Mouse (Mus musculus): ENCODE data around the gene Ins2. TPM values are rescaled to one million over a fixed set of nuclear protein-coding genes. Genes with fewer than 3 reads are reported as not detected.

The Ins2 gene
- total and polyA plus RNA-seq, 3 experiments: not detected

- Histone ChIP-seq H3K79me2 (ENCODE audit: control insufficient read depth, insufficient read depth, low read length, poor library complexity) (no peaks in the 10 kb centered on the region), H3K27me3 (ENCODE audit: control insufficient read depth in 1 of 2, insufficient read depth in 2 of 2, low read length in 2 of 2) (no peaks in the 10 kb centered on the region; a peak in 1 of 4 replicates), H3K9me3 (replicated peaks; ENCODE audit: insufficient read depth, low read length) (no peaks in the 10 kb centered on the region), H3K4me3 (ENCODE audit: control insufficient read depth in 1 of 2, insufficient read depth in 1 of 2, low read depth in 2 of 2, low read length in 2 of 2) (no peak overlapping the region), H3K4me1 (ENCODE audit: control insufficient read depth in 1 of 2, insufficient read depth in 2 of 2, low read length in 2 of 2) (peaks cover 0 to 5% of the 10 kb centered on the region in 2 experiments; a peak in 1 of 4 replicates), H3K9ac (ENCODE audit: control insufficient read depth, low read depth, low read length, poor library complexity, severe bottlenecking) (no peak overlapping the region), H3K36me3 (ENCODE audit: control insufficient read depth in 1 of 2, insufficient read depth in 2 of 2, low read length in 2 of 2) (no peaks in the 10 kb centered on the region; a peak in 1 of 4 replicates), H3K27ac (ENCODE audit: control insufficient read depth, low read depth, low read length) (no peak overlapping the region)
- TF ChIP-seq TAL1 (IDR thresholded peaks at IDR 0.05; ENCODE audit: low read length) (no peak), RCOR1 (IDR thresholded peaks at IDR 0.05; ENCODE audit: low read depth, low read length) (no peak), ZC3H11A (IDR thresholded peaks at IDR 0.05; ENCODE audit: low read depth, low read length) (no peak), CHD2 (IDR thresholded peaks at IDR 0.05; ENCODE audit: low read length) (no peak), ETS1 (IDR thresholded peaks at IDR 0.05; ENCODE audit: low read depth, low read length) (no peak), ZNF384 (IDR thresholded peaks at IDR 0.05; ENCODE audit: low read depth, low read length) (no peak), SIN3A (IDR thresholded peaks at IDR 0.05; ENCODE audit: low read length) (no peak), MAFK (IDR thresholded peaks at IDR 0.05; ENCODE audit: borderline replicate concordance, low read depth, low read length) (no peak)
- DNase-seq (ENCODE audit: low read depth, low spot score): no peak
Observed at GRCm38 (mm10) chr7:142789667-142790066, 46.5 kb upstream of the Ins2 start.

GRCm38 (mm10) chr7:142737772-142738171 lies 5.4 kb downstream of the Ins2 start:
- no peak for TF ChIP-seq ZMIZ1 (IDR thresholded peaks at IDR 0.05; ENCODE audit: low read depth, low read length)
- TF ChIP-seq SMC3 (IDR thresholded peaks at IDR 0.05; ENCODE audit: low read depth, low read length): peak; percentile 52
- peak; percentile 33 for TF ChIP-seq RAD21 (IDR thresholded peaks at IDR 0.05; ENCODE audit: low read depth, low read length)
- TF ChIP-seq CTCF (IDR thresholded peaks at IDR 0.05 in 2 of 3, conservative IDR thresholded peaks at IDR 0.05 in 1 of 3; ENCODE audit: control insufficient read depth in 1 of 3, insufficient read depth in 1 of 3, low read depth in 2 of 3, low read length in 3 of 3, poor library complexity in 1 of 3, severe bottlenecking in 1 of 3): peak; percentile 18 to 75 (median 69); a peak in 4 of 6 replicates
- Histone ChIP-seq H3K36me3 (ENCODE audit: control insufficient read depth in 1 of 2, insufficient read depth in 2 of 2, low read length in 2 of 2) (no peaks in the 10 kb centered on the region), H3K4me3 (ENCODE audit: control insufficient read depth in 1 of 2, insufficient read depth in 1 of 2, low read depth in 2 of 2, low read length in 2 of 2) (no peak overlapping the region), H3K27ac (ENCODE audit: control insufficient read depth, low read depth, low read length) (no peak overlapping the region), H3K9ac (ENCODE audit: control insufficient read depth, low read depth, low read length, poor library complexity, severe bottlenecking) (no peak overlapping the region), H3K4me1 (ENCODE audit: control insufficient read depth in 1 of 2, insufficient read depth in 2 of 2, low read length in 2 of 2) (no peaks in the 10 kb centered on the region), H3K27me3 (ENCODE audit: control insufficient read depth in 1 of 2, insufficient read depth in 2 of 2, low read length in 2 of 2) (no peaks in the 10 kb centered on the region; a peak in 2 of 4 replicates), H3K79me2 (ENCODE audit: control insufficient read depth, insufficient read depth, low read length, poor library complexity) (no peaks in the 10 kb centered on the region), H3K9me3 (replicated peaks; ENCODE audit: insufficient read depth, low read length) (no peaks in the 10 kb centered on the region)
- peak; percentile 64 for DNase-seq (ENCODE audit: low read depth, low spot score)

GRCm38 (mm10) chr7:142736943-142737490 lies 6.2 kb downstream of the Ins2 start:
- no peak overlapping the region for H3K4me3 ChIP-seq (ENCODE audit: control insufficient read depth in 1 of 2, insufficient read depth in 1 of 2, low read depth in 2 of 2, low read length in 2 of 2)
- no peaks in the 10 kb centered on the region for H3K36me3 ChIP-seq (ENCODE audit: control insufficient read depth in 1 of 2, insufficient read depth in 2 of 2, low read length in 2 of 2)
- no peak overlapping the region for H3K27ac ChIP-seq (ENCODE audit: control insufficient read depth, low read depth, low read length)
- TF ChIP-seq MEF2A (IDR thresholded peaks at IDR 0.05; ENCODE audit: extremely low read depth, insufficient replicate concordance, low read depth, low read length, poor library complexity, severe bottlenecking): no peak
- TF ChIP-seq CTCF (IDR thresholded peaks at IDR 0.05 in 2 of 3, conservative IDR thresholded peaks at IDR 0.05 in 1 of 3; ENCODE audit: control insufficient read depth in 1 of 3, insufficient read depth in 1 of 3, low read depth in 2 of 3, low read length in 3 of 3, poor library complexity in 1 of 3, severe bottlenecking in 1 of 3): peak; percentile 38 to 89 (median 82)
- TF ChIP-seq MAFK (IDR thresholded peaks at IDR 0.05; ENCODE audit: borderline replicate concordance, low read depth, low read length): no peak
- TF ChIP-seq JUND (IDR thresholded peaks at IDR 0.05; ENCODE audit: low read depth, low read length): no peak
- TF ChIP-seq CHD2 (IDR thresholded peaks at IDR 0.05; ENCODE audit: low read length): no peak
- no peak for TF ChIP-seq POLR2A (IDR thresholded peaks at IDR 0.05; ENCODE audit: control insufficient read depth in 1 of 2, insufficient read depth in 1 of 2, low read depth in 1 of 2, low read length in 2 of 2, poor library complexity in 1 of 2)
- no peak for TF ChIP-seq GATA1 (IDR thresholded peaks at IDR 0.05; ENCODE audit: low read depth, low read length)
- no peak for TF ChIP-seq POLR2AphosphoS5 (IDR thresholded peaks at IDR 0.05; ENCODE audit: borderline replicate concordance, low read depth, low read length)
- peak; percentile 67 for TF ChIP-seq SMC3 (IDR thresholded peaks at IDR 0.05; ENCODE audit: low read depth, low read length)
- no peak for TF ChIP-seq TAL1 (IDR thresholded peaks at IDR 0.05; ENCODE audit: low read length)
- no peak for TF ChIP-seq USF1 (IDR thresholded peaks at IDR 0.05; ENCODE audit: low read depth, low read length)
- peak; percentile 47 for TF ChIP-seq RAD21 (IDR thresholded peaks at IDR 0.05; ENCODE audit: low read depth, low read length)
- TF ChIP-seq ZC3H11A (IDR thresholded peaks at IDR 0.05; ENCODE audit: low read depth, low read length): 0 out of 2 replicates have a peak, but pooled peaks have one; percentile 22
- no peak for TF ChIP-seq RCOR1 (IDR thresholded peaks at IDR 0.05; ENCODE audit: low read depth, low read length)
- no peaks in the 10 kb centered on the region for H3K79me2 ChIP-seq (ENCODE audit: control insufficient read depth, insufficient read depth, low read length, poor library complexity)
- peak; percentile 70 for DNase-seq (ENCODE audit: low read depth, low spot score)
- peaks cover 0 to 1% of the 10 kb centered on the region in 2 experiments; a peak in 2 of 4 replicates for H3K27me3 ChIP-seq (ENCODE audit: control insufficient read depth in 1 of 2, insufficient read depth in 2 of 2, low read length in 2 of 2)
- H3K9me3 ChIP-seq (replicated peaks; ENCODE audit: insufficient read depth, low read length): no peaks in the 10 kb centered on the region
- H3K4me1 ChIP-seq (ENCODE audit: control insufficient read depth in 1 of 2, insufficient read depth in 2 of 2, low read length in 2 of 2): no peaks in the 10 kb centered on the region
- no peak overlapping the region for H3K9ac ChIP-seq (ENCODE audit: control insufficient read depth, low read depth, low read length, poor library complexity, severe bottlenecking)
